Mouse (Mus musculus) yolk sac, embryonic 10.5 days (tissue): Measurements from ENCODE around the gene Dusp2.

Source experiments
- DNase-seq: peaks from one replicate; pipeline ENCODE4 v3.0.0-alpha.2; 2017; ENCODE audit warnings: low spot score

The Dusp2 gene

GRCm38 (mm10) chr2:127367126-127367820 lies 31.3 kb downstream of the Dusp2 start:
- peak; percentile 38 for DNase-seq

- no peak for DNase-seq
Observed at GRCm38 (mm10) chr2:127369703-127370376, 33.9 kb downstream of the Dusp2 start.

- peak; percentile 67 for DNase-seq
Observed at GRCm38 (mm10) chr2:127370561-127371483, 34.9 kb downstream of the Dusp2 start.

GRCm38 (mm10) chr2:127371484-127371861 lies 35.5 kb downstream of the Dusp2 start:
- peak; percentile 81 for DNase-seq

GRCm38 (mm10) chr2:127372082-127372481 lies 36.1 kb downstream of the Dusp2 start:
- DNase-seq = peak; percentile 57

- no peak for DNase-seq
Observed at GRCm38 (mm10) chr2:127374131-127374530, 38.2 kb downstream of the Dusp2 start.

- DNase-seq = no peak
Observed at GRCm38 (mm10) chr2:127375087-127375486, 39.1 kb downstream of the Dusp2 start.

GRCm38 (mm10) chr2:127375759-127376341 lies 39.9 kb downstream of the Dusp2 start:
- DNase-seq = no peak

- DNase-seq = no peak
Observed at GRCm38 (mm10) chr2:127376423-127377051, 40.6 kb downstream of the Dusp2 start.

GRCm38 (mm10) chr2:127377942-127378610 lies 42.1 kb downstream of the Dusp2 start:
- no peak for DNase-seq

- DNase-seq = no peak
Observed at GRCm38 (mm10) chr2:127378611-127378990, 42.6 kb downstream of the Dusp2 start.

GRCm38 (mm10) chr2:127379250-127379649 lies 43.3 kb downstream of the Dusp2 start:
- no peak for DNase-seq

GRCm38 (mm10) chr2:127383881-127384280 lies 47.9 kb downstream of the Dusp2 start:
- DNase-seq = no peak

- no peak for DNase-seq
Observed at GRCm38 (mm10) chr2:127387521-127387920, 51.6 kb downstream of the Dusp2 start.
